Mouse (Mus musculus) kidney, adult 8-10 months (tissue): ENCODE results near the gene Abr.

Experiments
- DNase-seq, 2 experiments: peaks; one replicate each; pipeline ENCODE4 v3.0.0; 2022

The Abr gene

DNA sequence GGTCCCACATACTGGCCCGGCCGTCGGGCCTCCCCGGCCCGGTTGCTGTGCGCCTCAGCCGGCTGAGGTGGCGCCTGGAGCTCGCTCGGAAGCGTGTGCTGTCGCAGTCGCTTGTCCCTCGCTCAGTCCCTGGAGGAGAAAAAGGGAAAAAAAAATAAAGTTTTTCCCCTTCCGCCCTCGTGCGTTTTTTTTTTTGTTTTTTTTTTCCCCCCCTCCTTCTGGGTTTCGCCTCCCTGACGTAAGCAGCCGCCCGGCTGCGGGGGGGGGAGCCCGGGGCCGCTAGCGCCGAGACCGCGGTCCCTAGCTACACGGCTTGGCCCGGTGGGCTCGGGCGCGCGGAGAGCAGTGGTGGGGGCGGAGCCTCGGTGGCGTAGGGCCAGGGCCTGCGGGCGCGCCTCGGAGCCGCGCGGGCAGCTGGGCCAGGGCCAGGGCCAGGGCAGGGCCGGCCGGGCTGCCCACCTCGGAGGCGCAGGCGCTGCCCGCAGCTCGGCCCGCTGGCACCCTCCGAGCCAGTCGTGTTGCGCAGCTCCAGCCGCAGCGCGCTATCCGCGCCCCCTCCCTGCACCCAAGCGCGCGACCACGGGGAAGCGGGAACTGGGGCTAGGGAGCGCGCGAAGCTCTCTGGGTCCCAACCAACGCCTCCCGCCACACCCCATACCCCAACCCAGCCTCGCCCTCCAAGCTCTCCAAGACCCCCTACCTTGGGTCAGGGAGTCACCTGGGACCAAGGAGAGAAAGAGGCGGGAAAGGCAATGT is 1.3 kb upstream of the Abr start:
- DNase-seq: peak; percentile 46 to 47

DNA sequence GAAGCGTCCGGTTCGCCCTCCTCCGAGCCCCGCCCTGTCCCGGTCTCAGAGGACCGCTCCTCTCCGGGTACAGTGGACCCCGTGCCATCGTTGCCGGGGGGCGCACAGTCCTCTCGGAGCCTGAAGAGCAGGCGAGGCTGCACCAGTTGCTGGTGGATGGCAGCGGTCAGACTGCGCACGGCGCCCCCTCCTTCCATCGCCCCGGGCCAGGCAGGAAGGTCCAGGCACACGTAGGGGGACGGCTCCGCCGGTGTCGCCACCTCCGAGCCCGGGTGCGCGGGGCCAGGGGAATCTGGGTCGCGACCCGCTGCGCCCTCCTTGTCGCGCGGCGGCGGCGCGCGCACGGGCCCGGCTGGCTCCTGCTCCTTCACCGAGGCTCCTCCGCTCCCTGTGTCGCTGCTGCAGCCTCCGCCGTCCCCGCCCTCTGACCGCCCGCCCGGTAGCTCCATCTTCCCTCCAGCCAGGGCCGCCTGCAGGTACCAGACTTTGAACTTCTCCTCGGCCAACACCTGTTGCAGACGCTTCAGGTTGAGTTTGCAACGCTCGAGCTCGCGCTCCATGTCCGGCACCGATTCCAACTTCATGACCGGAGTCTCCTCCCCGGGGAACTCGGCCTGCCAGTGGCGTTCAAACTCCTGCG is 572 bp upstream of the Abr start:
- peak; percentile 20 to 23 for DNase-seq

DNA sequence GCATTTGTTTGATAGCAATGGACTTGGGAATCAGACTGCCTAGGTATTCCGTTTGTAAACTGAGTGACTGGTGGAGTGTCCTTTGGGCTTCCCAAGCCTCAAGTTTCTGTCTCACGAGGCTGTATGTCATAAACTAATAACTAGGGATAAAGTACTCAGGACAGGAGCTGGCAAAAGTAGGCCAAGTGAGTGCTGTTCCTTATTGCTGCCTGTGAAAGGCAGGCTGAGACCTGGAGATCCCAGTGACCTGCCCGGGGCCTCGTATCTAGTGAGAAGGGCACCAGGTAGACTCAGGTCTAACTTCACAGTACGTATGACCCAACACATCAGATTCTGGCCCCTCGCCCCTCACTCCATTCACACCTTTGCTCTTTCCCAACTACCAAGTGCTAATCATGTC is 4.0 kb downstream of the Abr start:
- no peak for DNase-seq

GRCm38 (mm10) chr11:76614246-76614645 is 7.9 kb downstream of the Abr start:
- DNase-seq: no peak

DNA sequence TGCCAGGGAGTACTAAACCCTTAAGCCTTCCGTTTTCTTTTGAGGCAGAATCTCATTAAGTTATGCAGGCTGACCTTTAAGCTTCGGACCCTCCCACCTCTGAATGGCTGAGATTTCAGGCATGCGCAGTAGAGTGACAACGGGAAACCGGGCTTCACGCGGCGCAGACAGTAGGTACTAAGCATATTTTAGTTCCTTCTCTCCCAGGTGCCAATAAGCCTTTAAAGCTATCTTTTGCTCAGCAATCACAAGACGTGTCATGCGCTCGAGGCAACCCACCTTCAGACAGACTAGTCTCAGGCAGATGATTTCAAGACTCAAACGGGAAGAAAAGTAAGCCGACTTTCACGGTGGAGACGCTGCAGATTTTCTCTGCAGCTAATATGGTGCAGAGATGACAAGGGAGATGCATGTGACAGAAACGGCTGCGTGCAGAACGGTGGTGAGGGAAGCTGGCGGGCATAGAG is 9.4 kb downstream of the Abr start:
- peak; percentile 78 to 80 for DNase-seq

DNA sequence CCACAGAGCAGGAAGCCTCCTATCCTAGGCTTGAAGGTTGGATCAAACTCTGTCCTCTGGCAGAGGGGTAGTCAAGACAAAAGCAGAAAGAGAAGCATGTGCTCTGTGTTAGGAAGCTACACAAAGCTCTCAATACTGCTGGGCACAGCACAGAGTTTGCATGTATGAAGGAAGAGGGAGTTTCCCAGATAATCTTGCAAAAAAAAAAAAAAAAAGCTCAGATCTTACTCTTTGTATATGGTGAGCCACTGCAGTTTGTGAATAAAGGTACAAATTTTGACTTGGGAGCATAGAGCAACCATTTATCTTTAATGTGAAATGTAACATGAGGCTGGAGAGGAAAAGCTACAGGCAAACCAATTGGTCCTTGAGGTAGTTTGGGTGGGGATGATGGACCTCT is 11.2 kb downstream of the Abr start:
- no peak for DNase-seq

- no peak for DNase-seq
These were observed 15.6 kb downstream of the Abr start for GRCm38 (mm10) chr11:76606521-76606920.

DNA sequence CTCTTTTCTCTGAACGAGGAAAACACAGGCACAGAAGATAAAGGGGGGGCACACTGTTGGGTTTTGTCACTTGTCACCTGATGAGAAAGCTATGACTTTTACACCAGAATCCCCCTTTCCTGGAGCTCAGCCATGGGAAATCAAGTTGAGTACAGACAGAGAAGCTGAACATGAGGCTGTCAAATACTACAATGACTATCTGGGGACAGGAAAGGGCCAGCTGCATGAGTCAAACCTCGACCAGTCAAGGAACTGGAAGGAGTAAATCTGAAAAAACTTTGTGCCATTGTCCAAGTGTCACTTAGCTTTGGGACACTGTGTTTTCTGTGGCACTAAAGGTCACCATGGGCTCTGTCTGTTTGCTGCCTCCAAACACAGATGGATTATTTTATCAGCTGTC is 22.9 kb downstream of the Abr start:
- no peak for DNase-seq

GRCm38 (mm10) chr11:76598757-76599156 is 23.4 kb downstream of the Abr start:
- DNase-seq: no peak

DNA sequence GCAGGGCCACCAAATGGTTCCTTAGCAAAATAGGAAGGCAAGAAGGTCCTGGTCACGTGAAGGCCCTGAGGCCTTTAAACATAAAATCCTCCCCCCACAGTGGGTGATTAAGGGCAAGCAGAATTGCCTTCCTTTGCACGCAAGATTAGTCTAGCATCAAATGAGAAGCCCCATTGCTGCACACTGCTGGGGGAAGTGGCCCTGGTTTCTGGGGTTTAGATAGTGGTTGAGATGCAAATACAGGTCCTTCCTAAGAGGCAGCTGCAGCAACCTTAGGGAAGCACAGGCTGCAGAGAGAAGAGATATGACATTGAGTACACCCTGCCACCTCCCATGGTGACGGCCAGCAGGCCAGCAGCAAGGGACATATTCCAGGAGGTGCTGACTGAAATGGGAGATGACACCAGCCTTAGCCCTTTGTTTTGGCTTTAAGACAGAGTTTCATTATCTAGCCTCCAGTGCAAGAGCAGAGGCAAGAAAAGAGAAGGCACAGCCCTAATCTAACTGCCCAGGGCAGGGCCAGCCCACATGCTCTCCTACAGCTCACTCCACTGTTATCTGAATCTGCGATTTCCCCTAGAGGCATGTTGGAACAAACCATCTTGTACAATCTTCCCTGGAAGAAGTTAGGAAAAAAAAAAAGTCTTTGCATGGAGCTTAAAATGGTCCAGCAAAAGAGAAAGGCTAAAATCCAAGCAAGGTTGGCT is 28.3 kb downstream of the Abr start:
- DNase-seq: peak in 1 of 2 experiments; percentile 18

GRCm38 (mm10) chr11:76589746-76590145 is 32.4 kb downstream of the Abr start:
- no peak for DNase-seq

- DNase-seq: no peak
These were observed 33.3 kb downstream of the Abr start for GRCm38 (mm10) chr11:76588632-76589485.

DNA sequence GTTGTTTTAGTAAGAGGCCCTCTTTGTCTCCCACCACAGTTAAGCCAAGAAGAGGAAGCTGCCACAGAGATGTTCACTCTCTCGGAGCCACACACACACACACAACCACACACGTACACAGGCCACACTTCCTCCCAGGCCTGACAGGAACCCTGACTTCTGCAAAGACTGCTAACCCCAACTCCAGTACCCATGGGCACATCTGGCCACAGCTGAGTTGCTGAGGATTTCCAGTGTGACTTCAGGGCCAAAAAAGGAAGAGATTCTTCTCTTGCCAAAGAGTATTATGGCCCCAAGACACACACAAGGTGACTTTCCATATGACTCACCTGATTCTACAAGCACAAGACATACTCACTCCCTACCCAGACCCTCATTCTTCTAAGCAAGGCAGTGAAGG is 34.1 kb downstream of the Abr start:
- DNase-seq: no peak

- no peak for DNase-seq
These were observed 34.8 kb downstream of the Abr start for GRCm38 (mm10) chr11:76587333-76587732.

DNA sequence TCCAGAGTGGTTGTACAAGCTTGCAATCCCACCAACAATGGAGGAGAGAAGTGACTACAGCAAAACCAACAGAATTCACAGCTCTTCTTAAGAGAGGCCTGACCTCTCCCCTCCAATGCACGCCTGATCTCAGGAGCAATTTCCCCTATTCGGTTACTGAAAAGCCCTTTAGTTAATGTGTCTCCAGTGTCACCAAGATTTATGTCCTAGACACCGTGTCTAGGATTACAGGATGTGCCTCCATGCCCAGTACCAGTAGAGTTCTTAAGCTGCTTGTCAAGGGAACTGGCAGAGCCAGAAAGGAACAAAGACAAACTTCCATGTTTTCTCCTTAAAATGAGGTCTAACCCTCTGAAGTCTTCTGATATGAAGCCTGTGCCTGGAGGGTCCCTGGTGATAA is 36.0 kb downstream of the Abr start:
- DNase-seq: peak in 1 of 2 experiments; percentile 24

DNA sequence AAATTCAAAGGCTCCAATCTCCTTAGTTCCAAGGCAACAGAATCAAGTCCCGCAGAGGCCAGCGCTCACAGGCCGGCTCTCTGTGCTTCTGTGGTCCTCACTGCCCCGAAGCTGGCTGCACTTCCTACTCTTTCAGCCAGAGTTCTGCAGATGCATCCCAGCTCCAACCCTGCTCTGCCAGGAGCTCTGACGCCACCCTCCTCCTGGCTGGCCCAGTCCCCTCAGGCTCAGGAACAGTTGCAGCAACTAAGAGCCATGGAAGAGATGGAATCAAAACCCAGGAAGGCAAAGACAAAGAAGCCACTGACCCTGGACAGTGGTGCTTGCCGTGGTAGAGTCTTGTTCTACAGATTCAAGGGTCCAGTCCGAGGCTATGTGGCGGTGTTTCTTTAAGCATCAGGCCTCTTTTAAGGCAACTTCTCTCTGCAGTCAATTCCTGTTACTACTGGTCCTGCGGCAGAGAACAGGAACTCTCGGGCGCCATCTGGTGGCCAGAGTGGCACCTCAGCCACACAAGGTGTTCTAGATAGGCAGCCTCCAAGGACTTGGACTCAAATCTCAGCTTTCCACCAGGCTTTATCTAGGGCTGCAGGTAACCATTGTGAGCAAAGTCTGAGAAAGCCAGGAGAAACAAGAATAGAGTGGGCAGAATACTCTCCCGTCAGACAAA is 44.4 kb downstream of the Abr start:
- DNase-seq: peak; percentile 70 to 88

DNA sequence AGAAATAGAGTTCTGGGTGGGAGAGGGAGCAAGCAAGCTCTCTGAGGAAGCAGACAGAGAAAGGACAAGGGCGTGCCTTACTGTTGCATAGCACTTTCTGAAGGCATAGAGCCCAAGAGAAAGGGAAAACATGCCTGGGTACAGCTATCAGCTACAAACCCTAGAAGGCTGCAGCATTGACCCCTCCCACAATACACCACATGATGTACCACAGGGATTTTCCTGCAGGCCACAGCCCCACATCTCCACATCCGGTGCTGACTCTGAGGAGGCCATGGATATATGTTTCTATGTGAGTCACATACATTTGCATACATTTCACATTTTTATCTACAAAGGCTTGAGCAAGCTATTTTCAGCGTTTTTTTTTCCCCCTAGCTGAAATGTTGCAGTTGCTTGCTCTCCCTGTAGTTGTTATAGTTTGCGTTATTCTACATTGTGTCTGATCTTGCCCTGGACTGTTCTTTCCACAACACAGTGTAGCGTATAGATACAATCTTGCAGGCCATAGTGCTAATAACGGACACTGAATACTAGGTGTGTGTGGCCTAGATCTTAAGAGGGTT is 49.2 kb downstream of the Abr start:
- DNase-seq: no peak

- DNase-seq: no peak
These were observed 50.5 kb downstream of the Abr start for GRCm38 (mm10) chr11:76571613-76571929.

GRCm38 (mm10) chr11:76570741-76571612 is 51.1 kb downstream of the Abr start:
- DNase-seq: no peak

- DNase-seq: no peak
These were observed 51.8 kb downstream of the Abr start for GRCm38 (mm10) chr11:76570201-76570731.

- no peak for DNase-seq
These were observed 52.7 kb downstream of the Abr start for GRCm38 (mm10) chr11:76569436-76569835.
